Mouse (Mus musculus): ENCODE measurements around the gene Oxtr.

Gene Oxtr

DNA sequence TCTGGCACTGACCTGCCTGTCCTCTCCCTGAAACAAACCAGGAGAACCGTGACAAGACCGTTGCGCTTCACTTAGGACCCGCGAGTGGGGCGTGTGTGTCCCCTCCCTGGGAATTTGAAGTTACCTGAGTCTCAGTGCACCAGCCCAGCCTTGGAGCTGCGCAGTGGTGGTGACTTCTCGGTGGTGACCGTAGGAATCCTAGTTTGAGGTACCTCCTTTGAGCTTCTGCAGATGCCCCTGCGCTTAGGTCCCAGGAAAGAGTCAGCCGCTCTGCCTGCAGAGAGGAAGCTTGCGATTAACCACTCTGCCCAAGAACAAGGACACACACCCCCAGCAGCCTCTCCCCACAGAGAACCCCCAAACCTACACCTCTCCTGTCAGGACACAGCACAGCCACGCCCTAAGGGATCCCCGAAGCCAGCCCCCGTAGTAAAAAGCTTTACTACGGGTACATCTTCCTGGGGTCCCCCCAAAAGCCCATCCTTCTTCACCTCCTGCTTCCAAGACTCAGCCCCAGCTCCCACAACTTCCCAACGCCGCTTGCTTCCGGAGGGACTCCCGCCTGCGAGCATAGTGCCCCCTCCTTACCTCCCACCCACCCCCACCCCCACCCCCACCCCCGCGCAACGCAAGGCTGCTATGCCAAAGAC, at the start of gene Oxtr:
Oxtr (minus strand) TSS at position 34 of the 650 bp plus-strand sequence.
- DNase-seq = no peak

DNA sequence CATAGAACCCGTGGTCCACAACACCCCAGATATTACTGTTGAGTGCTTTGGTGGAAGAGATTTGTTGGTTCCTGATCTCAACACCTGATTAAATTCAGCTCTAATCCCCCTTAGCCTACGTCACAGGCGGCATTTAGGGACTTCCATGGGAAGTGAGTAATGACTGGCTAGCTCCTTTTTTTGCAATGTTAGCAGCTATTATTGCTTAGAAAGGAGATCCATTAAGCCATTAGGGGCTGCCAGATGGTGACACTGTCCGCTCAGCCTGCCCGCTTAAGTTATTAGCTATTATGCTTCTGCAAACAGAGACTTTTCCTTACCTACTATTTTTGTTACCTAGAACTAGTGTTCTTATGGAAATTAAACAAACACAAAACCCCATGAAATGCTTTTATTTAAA, 35.7 kb upstream of the Oxtr start:
- no peak for DNase-seq

DNA sequence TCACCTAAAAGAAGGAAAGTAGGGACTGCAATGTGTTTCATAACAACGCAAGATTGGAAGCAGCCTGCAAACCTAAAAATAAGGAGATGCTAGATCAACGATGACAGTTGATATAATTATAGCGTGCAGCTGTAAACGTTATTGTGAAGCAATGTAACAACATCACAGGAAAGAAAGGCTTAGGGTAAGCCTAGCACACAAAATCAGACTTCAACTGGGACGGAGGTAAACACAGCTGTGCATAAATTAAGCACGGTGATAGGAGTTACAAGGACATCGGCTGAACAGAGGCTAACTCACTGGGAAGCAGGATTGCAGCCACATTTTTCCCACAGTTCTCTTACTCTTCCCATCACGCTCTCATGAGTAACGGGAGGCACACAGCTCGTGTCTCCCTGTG, 34.7 kb upstream of the Oxtr start:
- DNase-seq = no peak

DNA sequence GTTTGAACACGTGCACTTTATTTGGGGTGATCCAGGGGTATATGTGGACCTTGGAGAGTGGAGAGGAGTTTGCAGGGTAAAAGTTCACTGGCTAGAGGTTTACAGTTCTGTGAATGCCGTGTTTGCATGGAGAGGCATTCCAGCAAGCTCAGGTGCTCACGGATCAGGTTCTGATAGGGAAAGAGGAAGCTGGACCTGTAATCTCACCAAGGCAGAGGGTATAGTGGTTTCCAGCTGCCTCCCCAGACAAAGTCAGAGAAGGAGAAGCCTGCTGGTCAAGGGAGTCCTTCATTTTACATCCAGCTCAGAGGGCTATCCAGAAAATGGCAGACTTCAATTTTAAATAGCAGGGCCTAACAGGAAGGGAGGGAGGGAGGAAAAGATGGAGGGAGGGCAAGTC, 28.2 kb upstream of the Oxtr start:
- DNase-seq = no peak

DNA sequence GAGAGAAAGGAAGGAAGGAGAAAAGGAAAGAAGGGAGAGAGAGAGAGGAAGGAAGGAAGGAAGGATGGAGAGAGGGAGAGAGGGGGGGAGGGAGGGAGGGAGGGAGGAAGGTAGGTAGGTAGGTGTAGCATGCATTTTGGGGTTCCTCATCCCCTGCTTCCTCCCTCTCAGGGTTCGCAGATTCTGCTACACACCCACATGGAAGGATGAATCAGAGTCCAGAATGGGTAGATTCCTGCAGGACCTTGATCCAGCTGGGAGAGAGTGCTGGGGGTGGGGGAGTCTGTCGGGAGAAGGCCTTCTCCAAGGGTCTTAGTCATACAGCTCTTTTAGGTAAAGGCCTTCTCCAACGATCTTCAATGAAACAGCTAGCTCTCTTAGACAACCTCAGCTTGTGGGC, 27.8 kb upstream of the Oxtr start:
- no peak for DNase-seq

DNA sequence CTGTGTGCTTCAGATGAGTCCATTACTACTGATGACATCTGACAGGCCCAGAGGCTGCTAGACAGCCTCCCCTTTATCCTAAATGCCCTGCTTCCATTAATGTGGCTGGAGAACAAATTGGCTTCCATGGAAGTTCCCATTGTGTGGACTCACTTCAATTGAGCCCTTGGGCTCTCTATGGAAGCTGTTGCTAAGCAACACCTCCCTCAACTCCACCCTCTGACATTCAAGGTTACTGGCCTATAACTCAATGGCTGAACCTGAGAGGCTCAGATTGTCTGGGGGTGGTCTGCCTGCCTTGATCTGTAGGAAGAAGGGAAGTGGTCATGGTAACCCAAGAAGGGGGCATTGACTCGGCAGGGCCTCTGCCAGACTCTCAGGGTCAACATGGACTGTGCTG, 26.8 kb upstream of the Oxtr start:
- DNase-seq = no peak

DNA sequence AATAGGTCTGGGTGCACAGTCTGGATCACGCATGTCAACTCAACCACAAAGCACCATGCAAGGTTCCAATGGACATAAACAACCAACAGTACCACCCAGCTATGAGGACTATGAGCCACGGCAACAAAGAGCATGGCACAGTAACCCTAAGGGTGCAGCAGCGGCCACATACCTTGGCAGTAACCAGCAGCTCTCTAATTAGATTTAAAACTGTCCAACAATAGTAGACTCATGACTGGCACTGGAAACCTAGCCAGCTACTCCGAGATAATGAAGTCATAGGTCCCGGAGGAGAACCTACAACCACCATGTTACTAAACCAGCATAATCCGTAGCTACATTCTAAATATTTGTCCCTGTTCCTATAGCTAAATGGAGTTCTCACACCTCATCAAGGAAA, 24.8 kb upstream of the Oxtr start:
- no peak for DNase-seq

DNA sequence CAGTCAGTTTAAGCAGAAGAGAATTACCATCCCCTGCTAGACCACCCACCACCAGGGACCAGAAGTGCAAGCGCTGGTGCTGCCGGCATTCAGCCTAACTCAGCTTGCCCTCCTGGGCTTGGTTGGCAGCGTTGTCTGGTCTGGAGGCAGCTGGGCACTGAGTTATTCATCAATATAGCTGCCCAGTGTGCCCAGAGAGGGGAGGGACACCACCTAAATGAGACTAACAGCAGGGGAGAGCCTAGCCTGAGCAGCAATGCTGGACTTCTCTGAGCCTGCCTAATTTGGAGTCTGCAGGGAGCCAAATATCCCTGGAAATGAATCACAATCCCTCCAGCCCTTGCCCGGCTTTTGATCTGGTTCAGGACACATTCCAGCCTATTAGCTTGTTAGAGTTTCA, 20.6 kb upstream of the Oxtr start:
- no peak for DNase-seq

DNA sequence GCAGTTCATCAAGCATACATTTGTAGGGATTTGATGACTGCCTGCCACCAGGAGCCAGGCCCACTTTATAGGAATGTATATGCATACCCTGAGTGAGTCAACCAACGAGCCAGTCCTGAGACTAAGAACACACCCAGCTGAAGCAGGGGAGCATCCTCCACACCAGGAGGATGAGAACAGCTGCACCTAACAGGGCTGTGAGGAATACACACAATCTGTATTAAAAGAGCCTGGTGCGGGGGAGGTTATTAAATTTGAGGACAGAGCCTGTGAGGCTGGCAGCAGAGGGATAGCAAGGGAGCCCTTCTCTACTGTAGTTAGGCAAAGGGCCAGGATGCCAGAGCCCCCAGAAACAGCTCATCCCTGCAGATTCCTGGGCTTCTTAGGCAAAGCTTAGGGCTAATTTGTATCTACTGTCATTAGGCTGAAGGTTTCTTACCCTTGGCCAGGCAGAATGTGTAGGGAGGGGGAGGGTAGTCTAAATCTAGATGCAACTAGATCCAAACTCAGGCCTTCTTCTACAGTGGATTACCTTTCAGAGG, 19.9 kb upstream of the Oxtr start:
- DNase-seq = no peak

DNA sequence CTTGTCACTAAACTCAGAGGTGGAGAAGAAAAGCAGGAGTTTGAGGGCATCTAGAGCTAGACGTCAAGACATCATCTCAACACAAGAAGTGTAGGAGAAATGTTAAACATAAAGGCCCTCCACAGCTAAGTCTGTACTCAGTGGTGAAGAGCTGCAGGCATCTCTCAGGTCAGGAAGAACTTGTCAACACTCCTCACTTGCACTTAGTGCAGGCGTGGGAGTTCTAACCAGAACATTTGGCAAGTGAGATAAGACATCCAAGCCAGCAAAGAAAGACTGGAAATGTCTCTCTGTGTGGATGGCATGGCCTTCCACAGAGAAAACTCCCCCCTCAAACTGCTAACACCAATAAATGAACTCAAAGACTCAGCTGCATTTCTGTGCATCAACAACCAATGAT, 17.9 kb upstream of the Oxtr start:
- no peak for DNase-seq

DNA sequence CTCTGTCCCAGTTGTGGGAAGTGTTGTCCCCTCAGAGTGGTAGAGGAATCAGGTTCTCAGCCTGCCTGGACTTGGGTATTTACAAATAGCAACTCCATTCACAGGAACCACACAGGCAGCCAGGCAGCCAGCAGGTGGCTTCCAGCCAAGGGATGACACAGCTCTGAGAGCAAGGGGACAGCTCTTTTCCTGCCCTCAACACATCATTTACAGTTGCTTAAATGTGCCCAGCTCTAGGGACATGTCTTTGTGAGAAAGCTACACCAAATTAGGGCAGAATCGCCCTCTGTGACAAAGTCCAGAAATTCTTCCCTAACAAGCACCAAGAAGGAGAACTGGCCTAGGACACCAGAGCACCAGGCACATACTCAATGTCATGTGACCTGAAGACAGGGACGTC, 11.4 kb upstream of the Oxtr start:
- peak; percentile 55 for DNase-seq

DNA sequence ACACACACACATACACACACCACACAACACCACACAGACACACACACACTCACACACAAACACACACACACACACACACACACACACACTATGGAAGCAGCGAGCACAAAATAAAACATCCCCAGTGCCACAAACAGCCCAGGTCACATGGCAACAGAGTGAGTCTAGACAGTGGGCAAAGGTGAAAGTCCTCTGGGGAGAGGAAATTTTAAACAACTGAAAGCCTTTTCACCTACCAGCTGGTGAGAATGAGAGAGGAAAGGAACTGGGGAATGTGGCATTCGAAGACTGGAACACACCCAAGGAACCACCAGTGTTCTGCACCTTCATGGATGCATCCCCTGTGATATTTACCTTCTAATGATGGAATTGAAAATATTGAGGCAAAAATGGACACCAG, 9.7 kb upstream of the Oxtr start:
- peak; percentile 81 for DNase-seq

DNA sequence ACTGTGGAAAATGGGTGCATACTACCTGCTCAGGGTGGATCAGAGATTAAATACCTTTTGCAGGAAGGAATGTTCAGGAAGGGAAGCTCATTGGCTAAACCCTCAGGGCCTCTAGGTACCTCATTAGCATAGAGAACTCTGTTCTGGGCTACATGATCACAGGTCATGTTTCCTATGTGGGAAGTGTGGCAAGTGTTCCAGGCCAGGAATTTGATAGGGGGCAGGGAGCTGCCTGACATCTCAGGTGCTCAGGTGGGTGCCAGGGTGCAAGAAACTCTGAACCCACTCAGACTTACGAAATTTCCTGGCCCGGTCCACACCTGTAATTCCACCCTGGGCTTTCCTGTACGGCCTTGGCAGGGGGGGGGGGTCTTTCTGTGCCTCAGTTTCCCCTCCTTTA, 9.0 kb upstream of the Oxtr start:
- no peak for DNase-seq

DNA sequence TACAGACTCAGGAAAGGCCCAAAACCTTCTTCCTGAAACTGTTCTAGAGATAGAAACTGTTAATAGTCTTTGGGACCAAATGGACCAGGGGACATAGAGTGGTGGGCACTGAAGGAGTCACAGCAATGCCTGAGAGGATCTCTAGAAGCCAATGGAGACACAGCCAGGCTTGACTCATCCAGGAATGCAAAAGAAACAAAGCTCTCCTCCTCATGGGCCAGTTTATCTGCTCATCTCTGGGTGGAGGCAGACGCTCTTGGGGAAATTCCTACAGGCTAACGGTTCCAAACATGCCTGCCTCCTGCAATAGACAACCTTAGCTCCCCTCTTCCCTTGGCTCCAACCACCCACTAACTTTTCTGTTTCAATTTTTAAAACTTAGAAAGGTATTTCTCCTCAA, 7.7 kb upstream of the Oxtr start:
- no peak for DNase-seq

DNA sequence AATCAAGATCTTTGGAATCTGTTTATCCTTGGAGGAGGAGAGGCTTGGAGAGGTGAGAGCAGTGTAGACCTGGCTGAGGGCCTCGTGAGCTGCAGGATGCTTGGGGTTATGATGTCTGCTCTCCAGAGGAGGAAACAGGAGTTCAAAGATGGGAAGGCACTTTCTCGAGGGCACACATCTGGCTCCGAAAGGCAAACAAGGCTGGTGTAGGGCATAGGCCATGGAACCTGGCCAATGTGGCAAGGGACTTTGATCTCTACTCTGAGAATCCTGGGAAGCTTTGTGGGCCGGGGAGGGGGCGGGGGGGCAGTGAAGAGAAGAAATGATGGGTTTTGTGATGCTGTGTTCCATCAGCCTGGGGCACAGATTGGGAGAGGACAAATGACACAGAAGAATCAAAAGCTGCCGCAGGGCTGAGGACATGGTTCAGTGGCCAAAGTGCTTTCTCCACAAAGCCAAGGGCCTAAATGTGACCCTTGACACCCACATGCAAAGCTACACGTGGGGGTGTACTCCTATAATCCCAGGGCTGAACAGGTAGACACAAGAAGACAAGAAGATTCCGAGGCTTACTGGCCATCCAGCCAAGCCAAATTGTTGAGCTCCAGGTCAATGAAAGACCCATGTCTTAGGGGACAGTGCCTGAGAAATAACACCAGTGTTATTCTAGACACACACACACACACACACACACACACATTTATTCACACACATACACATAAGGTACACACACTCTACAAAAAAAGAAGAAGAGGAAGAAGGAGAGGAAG, 6.7 kb upstream of the Oxtr start:
- DNase-seq = peak; percentile 86

DNA sequence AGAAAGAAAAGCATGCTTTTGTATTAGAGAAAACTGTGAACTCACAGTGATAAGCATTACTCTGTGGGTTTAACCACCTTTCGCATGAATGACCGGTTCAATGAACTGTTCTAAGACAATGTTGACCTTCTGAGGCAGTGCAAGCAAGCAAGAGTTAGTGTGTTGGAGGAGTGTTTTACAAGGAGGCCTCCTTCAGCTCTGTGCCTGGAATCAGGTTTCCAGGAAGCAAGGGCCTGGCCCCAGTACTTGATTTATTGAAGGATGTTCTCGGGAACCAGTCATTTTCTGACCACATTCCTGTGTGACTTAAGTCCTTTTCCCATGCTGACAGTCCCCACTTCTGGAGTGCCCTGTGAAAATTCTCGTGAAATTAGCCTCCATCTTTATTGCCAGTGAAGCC, 5.5 kb upstream of the Oxtr start:
- DNase-seq = peak; percentile 36

DNA sequence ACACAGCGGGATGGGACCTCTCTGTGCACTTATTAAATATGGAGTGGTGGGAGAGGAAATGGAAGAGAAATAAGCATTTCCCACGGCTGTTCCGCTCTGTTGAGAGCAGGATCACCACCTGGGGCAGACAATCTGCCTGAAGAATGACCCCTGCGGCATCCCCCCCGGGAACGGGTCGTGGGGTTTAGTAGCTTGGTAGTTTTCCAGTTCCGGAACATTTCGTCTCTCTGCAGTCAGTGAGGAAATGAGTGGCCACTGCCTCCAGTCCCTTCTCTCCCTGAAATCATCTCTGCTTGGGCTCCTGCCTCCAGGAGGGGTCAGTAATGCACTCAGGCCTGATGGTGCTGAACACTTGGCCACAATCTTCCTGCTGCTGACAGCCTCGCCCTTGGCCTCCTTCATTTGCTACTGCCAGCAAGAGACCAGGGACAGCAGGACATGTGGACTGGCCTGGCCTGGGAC, 4.9 kb upstream of the Oxtr start:
- peak; percentile 50 for DNase-seq

DNA sequence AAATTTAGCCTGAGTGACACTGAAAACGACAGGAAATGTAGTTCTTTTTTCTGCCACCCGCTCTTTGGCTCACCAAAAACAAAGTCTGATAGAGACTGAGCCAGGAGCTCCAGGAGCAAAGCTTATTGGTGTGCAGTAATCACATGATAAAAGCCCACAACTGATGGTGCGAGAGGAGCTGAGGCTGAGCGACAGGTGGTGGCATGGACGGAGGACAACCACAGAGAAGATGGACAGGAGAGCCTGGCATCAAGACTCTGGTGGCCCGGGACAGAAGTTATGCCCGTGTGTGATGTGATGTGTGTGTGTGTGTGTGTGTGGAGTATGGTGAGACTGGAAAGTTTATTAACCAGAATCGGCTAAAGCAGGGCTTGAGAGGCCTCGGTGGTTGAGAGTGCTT, 3.6 kb upstream of the Oxtr start:
- no peak for DNase-seq

DNA sequence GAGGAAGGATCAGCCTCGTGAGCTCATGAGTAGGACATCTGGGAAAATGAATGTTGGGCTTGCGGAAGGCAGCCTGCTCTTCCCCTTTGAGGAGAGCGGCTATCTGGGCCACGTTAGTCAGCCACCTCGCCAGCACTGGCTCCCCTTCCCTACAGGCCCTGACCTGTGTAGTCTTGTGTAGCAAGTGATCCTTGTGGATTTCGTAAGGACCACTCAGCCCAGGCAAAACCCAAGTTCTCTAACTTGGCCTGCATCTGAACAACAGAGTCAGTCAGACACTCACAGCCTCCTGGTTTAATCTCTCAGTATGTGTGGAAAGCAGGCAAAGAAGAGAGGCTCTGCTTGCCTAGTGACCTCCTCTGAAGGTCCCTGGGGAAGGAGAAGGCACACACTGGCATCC, 2.9 kb upstream of the Oxtr start:
- DNase-seq = no peak

DNA sequence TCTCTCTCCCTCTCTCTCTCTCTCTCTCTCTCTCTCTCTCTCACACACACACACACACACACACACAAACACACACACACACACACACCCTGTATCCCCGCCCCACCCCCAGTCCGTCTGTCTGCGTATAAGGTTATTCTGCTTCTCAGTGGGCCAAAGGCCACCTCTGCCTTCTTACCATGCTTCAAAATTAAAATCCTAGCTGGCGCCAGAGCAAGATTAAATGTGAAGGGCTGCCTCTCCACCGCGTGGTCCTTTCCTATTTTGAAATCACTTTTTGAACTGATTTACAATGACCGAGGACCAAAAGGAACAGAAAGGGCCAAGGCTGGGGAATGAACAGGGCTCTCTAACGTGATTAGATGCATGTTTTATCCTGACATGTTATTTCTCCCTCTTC, 1.8 kb upstream of the Oxtr start:
- no peak for DNase-seq

DNA sequence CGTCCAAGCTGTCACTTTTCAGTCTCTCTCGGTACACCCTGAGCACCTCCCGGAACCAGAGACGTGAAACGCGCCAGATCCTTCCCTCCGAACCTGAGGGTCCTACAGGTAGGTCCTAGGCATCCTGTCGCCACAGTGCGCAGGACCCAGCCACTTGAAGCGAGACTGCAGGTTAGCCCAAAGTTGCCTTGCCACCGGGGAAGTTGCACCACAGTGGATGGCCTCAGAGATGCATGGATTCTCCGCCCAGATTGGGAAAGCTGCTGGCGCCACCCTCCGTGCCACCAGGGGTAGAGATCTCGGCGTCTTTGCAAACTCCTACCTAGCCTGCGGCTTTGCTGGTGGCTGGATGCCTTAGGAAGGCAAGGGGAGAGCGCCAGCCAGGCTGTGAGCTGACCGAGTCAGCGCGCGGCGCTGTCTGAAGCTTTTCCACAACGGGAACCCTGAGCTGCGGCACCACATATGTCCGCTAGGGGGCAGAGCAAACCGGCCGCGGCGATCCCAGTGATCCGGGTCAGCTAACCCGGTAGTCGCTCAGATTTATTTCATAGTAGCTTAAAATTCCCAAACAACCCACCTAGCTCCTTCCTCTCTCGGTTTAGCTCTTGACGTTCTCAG, 991 bp upstream of the Oxtr start:
- peak; percentile 83 for DNase-seq

DNA sequence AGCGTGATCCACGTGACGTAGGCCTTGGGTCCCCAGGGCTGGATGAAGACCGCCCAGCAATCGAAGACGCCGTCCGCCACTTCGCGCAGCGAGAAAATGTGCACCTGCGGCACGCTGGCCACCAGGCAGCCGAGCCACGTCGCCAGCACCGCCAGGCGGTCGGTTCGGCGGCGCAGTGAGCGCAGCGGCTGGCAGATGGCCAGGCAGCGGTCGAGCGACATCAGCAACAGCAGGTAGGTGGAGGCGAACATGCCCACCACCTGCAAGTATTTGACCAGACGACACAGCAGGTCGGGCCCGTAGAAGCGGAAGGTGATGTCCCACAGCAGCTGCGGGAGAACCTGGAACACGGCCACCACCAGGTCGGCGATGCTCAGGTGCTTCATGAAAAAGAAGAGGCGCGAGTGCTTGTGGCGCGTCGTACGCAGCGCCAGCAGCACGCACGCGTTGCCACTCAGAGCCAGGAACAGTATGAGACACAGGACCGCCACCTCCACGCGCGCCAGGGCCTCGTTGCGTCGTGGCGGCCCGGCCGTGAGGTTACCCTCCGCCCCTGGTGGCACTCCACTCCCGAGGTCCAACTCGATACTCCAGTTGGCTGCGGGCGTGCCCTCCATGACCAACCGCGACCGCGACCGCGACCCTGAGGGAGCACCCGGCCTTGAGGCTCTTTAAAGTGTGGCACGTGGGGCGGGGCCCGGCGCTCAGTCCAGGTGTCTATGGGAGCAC, 398 bp downstream of the Oxtr start:
- no peak for DNase-seq

DNA sequence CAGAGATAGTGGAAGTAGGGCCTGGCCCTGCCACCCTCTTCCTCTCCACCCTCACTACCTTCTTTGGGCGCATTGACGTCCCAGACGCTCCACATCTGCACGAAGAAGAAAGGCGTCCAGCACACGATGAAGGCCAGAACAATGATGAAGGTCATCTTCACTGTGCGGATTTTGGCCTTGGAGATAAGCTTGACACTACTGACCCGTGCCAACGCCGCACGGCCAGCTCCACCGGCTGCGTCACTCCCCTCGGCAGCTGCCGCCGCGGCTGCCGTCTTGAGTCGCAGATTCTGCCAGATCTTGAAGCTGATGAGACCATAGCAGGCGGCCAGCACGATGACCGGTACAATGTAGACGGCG, 942 bp downstream of the Oxtr start:
- DNase-seq = no peak

DNA sequence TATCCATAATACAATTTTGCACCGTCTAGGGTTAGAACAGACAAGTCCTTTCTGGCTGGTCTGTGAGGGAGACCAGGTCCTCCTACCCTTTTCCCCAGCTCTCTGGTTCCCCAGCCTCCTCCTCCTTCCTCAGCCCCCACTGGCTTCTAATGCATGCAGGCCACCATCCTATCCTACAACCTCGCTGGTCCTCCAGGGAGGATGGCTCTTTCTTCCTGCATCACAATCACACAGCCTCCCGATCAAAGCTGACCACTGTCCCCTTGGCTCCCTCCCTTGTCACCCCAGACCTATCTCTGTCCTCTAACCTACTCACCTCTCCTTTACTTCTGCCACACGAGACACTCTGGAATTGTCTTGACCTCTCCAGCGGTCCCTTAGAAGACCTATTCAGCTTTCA, 1.8 kb downstream of the Oxtr start:
- DNase-seq = no peak
